Mouse (Mus musculus): Measurements from ENCODE around the gene Cavin2.

Cavin2 gene

GRCm38 (mm10) chr1:51288755-51289619 lies at the start of gene Cavin2:
Gene Cavin2, plus strand, starts transcription at chr1:51289126.
- in situ Hi-C loops (cut with MboI; ENCODE audit: low pct_unique_long_range_greater_than_20kb in 1 of 2, low sequenced_read_pairs in 2 of 2, unreplicated experiment in 1 of 2) = no loop called here

GRCm38 (mm10) chr1:51241311-51241986 lies 47.5 kb upstream of the Cavin2 start:
- in situ Hi-C loops (cut with MboI; ENCODE audit: low pct_unique_long_range_greater_than_20kb in 1 of 2, low sequenced_read_pairs in 2 of 2, unreplicated experiment in 1 of 2) = no loop called here

GRCm38 (mm10) chr1:51243294-51243693 lies 45.6 kb upstream of the Cavin2 start:
- in situ Hi-C loops (cut with MboI; ENCODE audit: low pct_unique_long_range_greater_than_20kb in 1 of 2, low sequenced_read_pairs in 2 of 2, unreplicated experiment in 1 of 2) = no loop called here

- in situ Hi-C loops (cut with MboI; ENCODE audit: low pct_unique_long_range_greater_than_20kb in 1 of 2, low sequenced_read_pairs in 2 of 2, unreplicated experiment in 1 of 2) = no loop called here
Measured at GRCm38 (mm10) chr1:51243869-51244268, 45.1 kb upstream of the Cavin2 start.

- in situ Hi-C loops (cut with MboI; ENCODE audit: low pct_unique_long_range_greater_than_20kb in 1 of 2, low sequenced_read_pairs in 2 of 2, unreplicated experiment in 1 of 2) = no loop called here
Measured at GRCm38 (mm10) chr1:51245381-51245780, 43.5 kb upstream of the Cavin2 start.

- in situ Hi-C loops (cut with MboI; ENCODE audit: low pct_unique_long_range_greater_than_20kb in 1 of 2, low sequenced_read_pairs in 2 of 2, unreplicated experiment in 1 of 2) = no loop called here
Measured at GRCm38 (mm10) chr1:51250302-51250701, 38.6 kb upstream of the Cavin2 start.

GRCm38 (mm10) chr1:51265118-51265800 lies 23.7 kb upstream of the Cavin2 start:
- in situ Hi-C loops (cut with MboI; ENCODE audit: low pct_unique_long_range_greater_than_20kb in 1 of 2, low sequenced_read_pairs in 2 of 2, unreplicated experiment in 1 of 2) = no loop called here

GRCm38 (mm10) chr1:51265926-51266325 lies 23.0 kb upstream of the Cavin2 start:
- in situ Hi-C loops (cut with MboI; ENCODE audit: low pct_unique_long_range_greater_than_20kb in 1 of 2, low sequenced_read_pairs in 2 of 2, unreplicated experiment in 1 of 2) = no loop called here

GRCm38 (mm10) chr1:51267125-51267524 lies 21.8 kb upstream of the Cavin2 start:
- in situ Hi-C loops (cut with MboI; ENCODE audit: low pct_unique_long_range_greater_than_20kb in 1 of 2, low sequenced_read_pairs in 2 of 2, unreplicated experiment in 1 of 2) = no loop called here

- in situ Hi-C loops (cut with MboI; ENCODE audit: low pct_unique_long_range_greater_than_20kb in 1 of 2, low sequenced_read_pairs in 2 of 2, unreplicated experiment in 1 of 2) = no loop called here
Measured at GRCm38 (mm10) chr1:51268225-51268624, 20.7 kb upstream of the Cavin2 start.

- in situ Hi-C loops (cut with MboI; ENCODE audit: low pct_unique_long_range_greater_than_20kb in 1 of 2, low sequenced_read_pairs in 2 of 2, unreplicated experiment in 1 of 2) = no loop called here
Measured at GRCm38 (mm10) chr1:51270196-51270935, 18.6 kb upstream of the Cavin2 start.

- in situ Hi-C loops (cut with MboI; ENCODE audit: low pct_unique_long_range_greater_than_20kb in 1 of 2, low sequenced_read_pairs in 2 of 2, unreplicated experiment in 1 of 2) = no loop called here
Measured at GRCm38 (mm10) chr1:51271845-51272244, 17.1 kb upstream of the Cavin2 start.

- in situ Hi-C loops (cut with MboI; ENCODE audit: low pct_unique_long_range_greater_than_20kb in 1 of 2, low sequenced_read_pairs in 2 of 2, unreplicated experiment in 1 of 2) = no loop called here
Measured at GRCm38 (mm10) chr1:51272583-51273201, 16.2 kb upstream of the Cavin2 start.

- in situ Hi-C loops (cut with MboI; ENCODE audit: low pct_unique_long_range_greater_than_20kb in 1 of 2, low sequenced_read_pairs in 2 of 2, unreplicated experiment in 1 of 2) = no loop called here
Measured at GRCm38 (mm10) chr1:51277879-51278567, 10.9 kb upstream of the Cavin2 start.

- in situ Hi-C loops (cut with MboI; ENCODE audit: low pct_unique_long_range_greater_than_20kb in 1 of 2, low sequenced_read_pairs in 2 of 2, unreplicated experiment in 1 of 2) = no loop called here
Measured at GRCm38 (mm10) chr1:51288201-51288600, 725 bp upstream of the Cavin2 start.

- in situ Hi-C loops (cut with MboI; ENCODE audit: low pct_unique_long_range_greater_than_20kb in 1 of 2, low sequenced_read_pairs in 2 of 2, unreplicated experiment in 1 of 2) = no loop called here
Measured at GRCm38 (mm10) chr1:51289620-51290445, 907 bp downstream of the Cavin2 start.

GRCm38 (mm10) chr1:51290634-51291033 lies 1.7 kb downstream of the Cavin2 start:
- in situ Hi-C loops (cut with MboI; ENCODE audit: low pct_unique_long_range_greater_than_20kb in 1 of 2, low sequenced_read_pairs in 2 of 2, unreplicated experiment in 1 of 2) = no loop called here

All from mouse embryonic stem cell (cell line).